Mouse (Mus musculus) hindbrain, embryonic 10.5 days (tissue): ENCODE data around the gene Iqsec1. TPM values are rescaled to one million over a fixed set of nuclear protein-coding genes. Genes with fewer than 3 reads are reported as not detected.

Experiments used
- DNase-seq: peaks from one replicate; pipeline ENCODE4 v3.0.0-alpha.2; 2017; ENCODE audit warnings: low spot score
- H3K27ac ChIP-seq: fragments of 300-500 bp; sonication (generic); 2 replicates; pipeline ENCODE4 v1.5.1; 2016; ENCODE audit warnings: mild to moderate bottlenecking, moderate library complexity
- H3K27me3 ChIP-seq: fragments of 300-500 bp; sonication (generic); 2 replicates; pipeline ENCODE4 v1.6.1; 2016; ENCODE audit warnings: mild to moderate bottlenecking; ENCODE audit not compliant: poor library complexity, insufficient read depth, severe bottlenecking
- H3K36me3 ChIP-seq: fragments of 300-500 bp; sonication (generic); 2 replicates; pipeline ENCODE4 v1.6.1; 2016; ENCODE audit warnings: mild to moderate bottlenecking, moderate library complexity
- H3K4me1 ChIP-seq: fragments of 300-500 bp; sonication (generic); replicated peaks from 2 replicates; pipeline ENCODE4 v1.6.1; 2016; ENCODE audit warnings: mild to moderate bottlenecking
- H3K4me3 ChIP-seq: fragments of 300-500 bp; sonication (generic); 2 replicates; pipeline ENCODE4 v1.5.1; 2016; ENCODE audit warnings: mild to moderate bottlenecking, moderate library complexity
- H3K9me3 ChIP-seq: fragments of 300-500 bp; sonication (generic); 2 replicates; pipeline ENCODE4 v1.6.1; 2016; ENCODE audit warnings: mild to moderate bottlenecking, moderate library complexity
- WGBS: fragments of 180-500 bp; shearing (Covaris S2); methylation state at CpG from one replicate; pipeline ENCODE4 v1.1.7; 2016; 5-methylcytosine and 5-hydroxymethylcytosine counted together
- polyA plus RNA-seq: library from polyadenylated mRNA; unstranded; fragments of >200 nt; fragmentation: Nextera tagmentation; extraction: Ambion mirVana; gene quantifications from 2 replicates; pipeline ENCODE4 v1.2.1, GENCODE M21; 2016

Iqsec1 gene
- polyA plus RNA-seq, 1 experiment from 2014 or later = 13.8 TPM

GRCm38 (mm10) chr6:90691935-90692334 is 296.6 kb downstream of the Iqsec1 start:
- WGBS = 80% methylated on average over 2 of the region's 2 CpGs
- Histone ChIP-seq H3K27ac (no peak overlapping the region), H3K4me1 (0 out of 2 replicates have a peak, but pooled peaks cover 12% of the 10 kb centered on the region), H3K36me3 (peaks cover 77% of the 10 kb centered on the region), H3K9me3 (no peaks in the 10 kb centered on the region), H3K4me3 (no peak overlapping the region), H3K27me3 (no peaks in the 10 kb centered on the region)
- DNase-seq = no peak

GRCm38 (mm10) chr6:90689500-90689899 is 299.0 kb downstream of the Iqsec1 start:
- DNase-seq = no peak
- Histone ChIP-seq H3K36me3 (peaks cover 83% of the 10 kb centered on the region), H3K9me3 (no peaks in the 10 kb centered on the region), H3K27ac (no peak overlapping the region), H3K27me3 (no peaks in the 10 kb centered on the region), H3K4me1 (peaks cover 18% of the 10 kb centered on the region; the same call in 1 of the 2 replicates), H3K4me3 (no peak overlapping the region)
- WGBS = 94% methylated on average over 10 of the region's 10 CpGs

DNA sequence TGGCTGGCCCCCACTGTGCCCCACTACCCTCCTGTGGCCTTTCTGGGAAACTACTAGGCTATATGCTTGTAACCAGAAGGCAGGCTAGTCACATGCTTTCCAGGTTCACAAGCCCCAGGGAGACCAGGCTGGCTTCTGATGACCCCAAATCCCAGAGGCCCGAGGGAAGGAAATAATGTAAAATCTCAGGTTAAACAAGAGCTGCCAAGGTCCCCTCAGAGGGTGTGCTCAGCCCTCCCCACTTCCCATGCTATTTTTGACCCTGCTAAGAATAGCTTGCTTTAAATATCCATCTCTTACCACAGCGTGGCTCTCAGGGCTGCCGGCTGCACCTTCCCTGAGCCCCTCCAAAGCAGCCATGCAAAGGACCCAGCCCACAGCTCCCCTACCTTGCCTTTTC is 299.7 kb downstream of the Iqsec1 start:
- Histone ChIP-seq H3K36me3 (peaks cover 83% of the 10 kb centered on the region), H3K4me1 (peaks cover 18% of the 10 kb centered on the region), H3K27me3 (no peaks in the 10 kb centered on the region), H3K4me3 (no peak overlapping the region), H3K9me3 (no peaks in the 10 kb centered on the region), H3K27ac (0 out of 2 replicates have a peak overlapping the region, but pooled peaks have one; percentile 5)
- WGBS = 82% methylated on average over 3 of the region's 3 CpGs
- DNase-seq = no peak

DNA sequence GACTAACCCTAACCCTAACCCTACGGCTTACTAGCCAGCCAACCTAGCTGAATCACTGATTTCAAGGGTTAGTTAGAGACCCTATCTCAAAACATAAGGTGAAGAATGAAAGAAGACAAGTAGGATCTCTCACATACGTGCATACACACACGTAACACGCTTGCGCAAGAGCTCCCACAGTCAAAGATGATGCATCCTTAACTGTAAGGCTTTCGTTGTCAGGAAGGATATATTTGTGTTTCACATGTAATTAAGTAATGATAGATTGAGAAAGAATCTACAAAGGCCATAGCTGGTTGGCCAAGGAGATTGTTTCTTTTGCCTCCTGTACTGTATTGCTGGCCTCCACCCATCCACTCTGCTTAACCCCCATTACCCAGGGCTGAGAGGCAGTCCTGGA is 300.5 kb downstream of the Iqsec1 start:
- 97% methylated on average over 6 of the region's 6 CpGs for WGBS
- peaks cover 18% of the 10 kb centered on the region for H3K4me1 ChIP-seq

DNA sequence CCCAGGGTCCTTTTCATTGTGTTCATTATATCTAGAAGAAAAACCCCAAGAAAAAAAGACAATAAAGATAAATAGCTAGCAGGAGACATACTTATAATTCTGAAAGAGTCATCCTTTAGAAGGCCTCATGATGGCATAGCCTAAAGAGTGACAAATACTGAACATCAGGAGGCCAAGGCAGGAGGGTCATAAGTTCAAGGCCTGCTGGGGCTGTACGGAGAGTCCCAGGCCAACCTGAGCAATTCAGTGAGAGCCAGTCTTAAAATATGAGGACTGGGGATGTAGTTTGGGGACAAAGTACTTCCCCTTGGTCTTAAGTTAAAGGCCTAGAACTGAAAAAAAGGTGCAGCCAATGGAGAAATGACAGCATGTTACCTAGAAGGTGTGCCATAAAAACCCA is 301.7 kb downstream of the Iqsec1 start:
- no peak overlapping the region for H3K4me3 ChIP-seq
- H3K27me3 ChIP-seq = no peaks in the 10 kb centered on the region
- no peaks in the 10 kb centered on the region for H3K9me3 ChIP-seq
- peaks cover 21% of the 10 kb centered on the region for H3K4me1 ChIP-seq
- DNase-seq = no peak
- 68% methylated on average over 1 of the region's 1 CpGs for WGBS
- H3K27ac ChIP-seq = no peak overlapping the region
- H3K36me3 ChIP-seq = peaks cover 83% of the 10 kb centered on the region

More for the DNA sequence above, 300.5 kb downstream of the Iqsec1 start:
- H3K27ac ChIP-seq = no peak overlapping the region
- no peak for DNase-seq
- no peaks in the 10 kb centered on the region for H3K9me3 ChIP-seq
- peaks cover 83% of the 10 kb centered on the region for H3K36me3 ChIP-seq
- no peaks in the 10 kb centered on the region for H3K27me3 ChIP-seq
- H3K4me3 ChIP-seq = no peak overlapping the region

DNA sequence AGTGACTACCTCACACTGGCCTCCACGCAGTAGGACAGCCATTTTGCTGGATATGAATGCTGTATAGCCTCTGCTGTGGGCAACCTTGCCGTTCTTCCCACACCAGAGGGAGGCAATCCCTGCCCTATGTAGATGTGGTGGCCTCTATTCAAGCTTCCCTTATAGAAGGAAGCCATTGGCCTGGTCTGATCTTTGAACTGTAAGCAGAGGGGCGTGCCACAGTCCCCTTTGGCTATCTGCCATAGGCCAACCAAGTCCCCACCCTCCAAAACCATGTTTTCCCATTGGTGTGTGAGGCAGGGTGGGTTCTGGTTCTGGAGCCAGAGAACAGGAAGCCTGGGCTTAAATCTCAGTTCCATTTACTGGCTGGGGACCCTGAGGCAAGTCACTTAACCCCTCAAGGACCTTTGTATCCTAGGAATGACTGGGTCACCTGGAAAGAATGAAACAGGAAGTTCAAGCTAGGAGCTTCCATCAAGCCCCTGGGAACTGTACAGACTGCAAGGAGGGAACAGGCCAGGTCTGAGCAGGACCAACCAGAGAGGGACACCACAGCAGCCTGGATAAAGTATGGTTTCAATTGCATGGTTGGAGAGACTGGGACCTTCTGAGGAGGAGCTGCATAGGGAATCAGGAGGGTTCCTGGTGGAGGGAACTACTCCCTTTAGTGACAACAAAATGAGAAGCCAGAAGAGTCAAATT is 304.5 kb downstream of the Iqsec1 start:
- 94% methylated on average over 3 of the region's 3 CpGs for WGBS
- H3K27me3 ChIP-seq = no peaks in the 10 kb centered on the region
- H3K4me3 ChIP-seq = no peak overlapping the region
- H3K9me3 ChIP-seq = no peaks in the 10 kb centered on the region
- peaks cover 16% of the 10 kb centered on the region for H3K4me1 ChIP-seq
- peaks cover 81% of the 10 kb centered on the region for H3K36me3 ChIP-seq
- no peak for DNase-seq
- no peak overlapping the region for H3K27ac ChIP-seq

- WGBS = 89% methylated on average over 12 of the region's 12 CpGs
- H3K27me3 ChIP-seq = no peaks in the 10 kb centered on the region
- no peak overlapping the region for H3K4me3 ChIP-seq
- H3K4me1 ChIP-seq = peaks cover 7% of the 10 kb centered on the region
- H3K9me3 ChIP-seq = no peaks in the 10 kb centered on the region
- peaks cover 96% of the 10 kb centered on the region for H3K36me3 ChIP-seq
- DNase-seq = no peak
- H3K27ac ChIP-seq = no peak overlapping the region
Observed at GRCm38 (mm10) chr6:90680401-90680800, 308.1 kb downstream of the Iqsec1 start.

GRCm38 (mm10) chr6:90678759-90679158 is 309.7 kb downstream of the Iqsec1 start:
- 70% methylated on average over 4 of the region's 4 CpGs for WGBS
- Histone ChIP-seq H3K4me1 (peaks cover 3% of the 10 kb centered on the region; the same call in 1 of the 2 replicates), H3K4me3 (no peak overlapping the region), H3K27me3 (no peaks in the 10 kb centered on the region), H3K36me3 (peaks cover 96% of the 10 kb centered on the region), H3K27ac (no peak overlapping the region), H3K9me3 (no peaks in the 10 kb centered on the region)
- no peak for DNase-seq

DNA sequence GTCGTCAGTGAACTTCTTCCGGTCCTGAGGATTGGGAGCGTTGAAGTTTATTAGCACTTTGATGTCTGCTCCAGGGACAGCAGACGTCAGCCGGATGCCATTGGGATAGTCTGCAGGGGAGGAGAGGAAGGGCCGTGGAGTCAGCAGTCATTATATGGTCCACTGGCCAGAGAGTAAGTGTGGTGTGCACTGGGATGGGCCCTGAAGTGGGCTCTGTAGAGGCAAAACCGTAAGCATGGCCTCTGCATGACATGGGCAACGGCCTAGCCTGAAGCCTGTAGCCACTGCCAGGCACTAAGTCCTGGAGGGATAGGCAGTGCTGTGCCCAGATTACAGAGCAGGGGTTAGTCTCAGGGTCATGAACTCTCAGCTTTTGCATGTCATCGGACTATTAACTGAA is 319.8 kb downstream of the Iqsec1 start:
- WGBS = 91% methylated on average over 9 of the region's 9 CpGs
- H3K4me3 ChIP-seq = no peak overlapping the region
- H3K27ac ChIP-seq = no peak overlapping the region
- DNase-seq = no peak
- H3K27me3 ChIP-seq = no peaks in the 10 kb centered on the region
- no peaks in the 10 kb centered on the region for H3K9me3 ChIP-seq
- H3K4me1 ChIP-seq = no peaks in the 10 kb centered on the region
- H3K36me3 ChIP-seq = peaks cover 100% of the 10 kb centered on the region

DNA sequence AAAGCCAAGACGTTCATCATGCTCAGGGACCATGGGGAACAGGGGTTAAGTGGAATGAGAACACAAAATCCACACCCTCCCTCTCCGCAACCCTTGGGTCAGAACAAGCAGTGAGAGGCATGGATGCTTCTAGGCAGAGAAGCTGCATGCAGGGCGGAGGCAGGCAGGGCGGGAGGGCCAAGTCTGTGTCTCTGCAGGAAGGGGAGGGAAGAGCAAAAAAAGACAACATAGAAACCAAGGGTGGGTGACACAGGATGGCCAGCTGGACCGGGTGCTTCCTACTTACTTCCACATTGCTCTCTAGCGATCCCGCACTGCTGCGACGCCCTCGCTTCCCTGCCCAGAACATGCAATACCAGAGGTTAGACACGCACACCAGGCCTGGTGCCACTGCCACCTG is 324.7 kb downstream of the Iqsec1 start:
- Histone ChIP-seq H3K27me3 (no peaks in the 10 kb centered on the region), H3K4me3 (no peak overlapping the region), H3K9me3 (no peaks in the 10 kb centered on the region), H3K36me3 (peaks cover 82% of the 10 kb centered on the region), H3K4me1 (peaks cover 32% of the 10 kb centered on the region), H3K27ac (peak overlapping the region; percentile 50; the same call in 1 of the 2 replicates)
- WGBS = 85% methylated on average over 11 of the region's 11 CpGs
- no peak for DNase-seq

GRCm38 (mm10) chr6:90662148-90662547 is 326.3 kb downstream of the Iqsec1 start:
- H3K4me3 ChIP-seq = no peak overlapping the region
- H3K27me3 ChIP-seq = no peaks in the 10 kb centered on the region
- H3K9me3 ChIP-seq = no peaks in the 10 kb centered on the region
- peak overlapping the region; percentile 47; the same call in 1 of the 2 replicates for H3K27ac ChIP-seq
- DNase-seq = no peak
- peaks cover 37% of the 10 kb centered on the region for H3K4me1 ChIP-seq
- WGBS = 93% methylated on average over 5 of the region's 5 CpGs
- peaks cover 66% of the 10 kb centered on the region for H3K36me3 ChIP-seq

DNA sequence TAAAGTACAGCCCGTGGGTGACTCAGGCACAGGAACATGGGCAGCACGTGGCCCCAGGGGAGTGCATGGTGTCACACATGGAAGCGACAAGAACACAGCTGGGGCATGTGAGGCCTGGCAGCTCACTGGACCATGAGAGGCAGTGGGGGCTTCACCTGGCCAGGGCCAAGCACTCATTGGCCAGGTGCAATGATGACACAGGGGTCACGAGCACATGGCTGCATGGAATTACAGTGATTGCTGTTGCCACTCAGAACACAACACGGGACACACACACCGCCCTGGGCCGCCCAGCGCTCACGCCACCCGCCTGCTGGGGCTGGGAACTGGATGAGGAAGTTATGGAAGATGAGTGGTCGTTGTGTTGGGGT is 327.5 kb downstream of the Iqsec1 start:
- H3K4me3 ChIP-seq = no peak overlapping the region
- peak overlapping the region; percentile 56; the same call in 1 of the 2 replicates for H3K27ac ChIP-seq
- no peaks in the 10 kb centered on the region for H3K9me3 ChIP-seq
- 88% methylated on average over 11 of the region's 11 CpGs for WGBS
- H3K4me1 ChIP-seq = peaks cover 37% of the 10 kb centered on the region
- H3K27me3 ChIP-seq = no peaks in the 10 kb centered on the region
- DNase-seq = no peak
- H3K36me3 ChIP-seq = peaks cover 54% of the 10 kb centered on the region

GRCm38 (mm10) chr6:90660398-90661028 is 328.0 kb downstream of the Iqsec1 start:
- H3K27ac ChIP-seq = peak overlapping the region; percentile 56; the same call in 1 of the 2 replicates

More at GRCm38 (mm10) chr6:90660398-90661028, 328.0 kb downstream of the Iqsec1 start:
- H3K9me3 ChIP-seq = no peaks in the 10 kb centered on the region
- no peak for DNase-seq
- 85% methylated on average over 20 of the region's 20 CpGs for WGBS
- no peak overlapping the region for H3K4me3 ChIP-seq
- H3K27me3 ChIP-seq = no peaks in the 10 kb centered on the region
- peaks cover 37% of the 10 kb centered on the region for H3K4me1 ChIP-seq
- peaks cover 49% of the 10 kb centered on the region for H3K36me3 ChIP-seq
